Mouse (Mus musculus): ENCODE data around the gene Rgs21.

DNA sequence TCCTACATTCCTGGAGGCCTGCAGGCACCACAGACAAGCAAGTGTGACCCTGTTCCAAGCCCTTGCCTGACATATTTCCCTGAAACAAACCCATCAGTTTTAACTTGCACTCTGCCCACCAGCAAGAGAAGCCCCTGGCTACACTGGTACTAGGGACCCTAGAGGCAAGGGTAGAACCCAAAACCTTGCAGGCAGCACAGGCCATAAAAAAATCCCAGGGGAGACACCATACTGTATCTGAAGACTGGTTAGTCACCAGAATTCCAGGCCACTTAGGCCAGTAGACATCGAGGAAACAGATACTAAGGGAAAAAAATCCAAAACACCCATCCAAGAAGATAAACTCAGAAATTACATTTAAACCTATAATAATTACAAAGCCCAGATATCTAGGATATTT is 74.1 kb downstream of the Rgs21 start:
- TF ChIP-seq CTCF (IDR thresholded peaks at IDR 0.05; ENCODE audit: extremely low read depth, insufficient read depth, low read length) = no peak
- no peak for TF ChIP-seq POLR2A (IDR thresholded peaks at IDR 0.05; ENCODE audit: extremely low read depth, insufficient read depth, low read length)
